Mouse (Mus musculus) spleen, adult 2 months (tissue): ENCODE results near the gene Postn. TPM values are rescaled to one million over a fixed set of nuclear protein-coding genes. Genes with fewer than 3 reads are reported as not detected.

Source experiments
- DNase-seq, 2 experiments: peaks; one replicate each; pipeline versions ENCODE4 v3.0.0 to v3.0.0-alpha.2; 2012 to 2021; ENCODE audit warnings: low spot score in 2 of 2, low read depth in 1 of 2
- H3K27ac ChIP-seq: fragments of 200-500 bp; 2 replicates; pipeline ENCODE4 v1.5.1; 2012; ENCODE audit warnings: low read length, inconsistent platforms; ENCODE audit not compliant: insufficient read depth
- H3K27me3 ChIP-seq: fragments of 200-500 bp; 2 replicates; pipeline ENCODE4 v1.6.1; 2012; ENCODE audit warnings: mild to moderate bottlenecking, moderate library complexity, low read length, inconsistent platforms; ENCODE audit not compliant: control insufficient read depth, insufficient read depth
- H3K36me3 ChIP-seq: fragments of 200-500 bp; 2 replicates; pipeline ENCODE4 v1.6.1; 2012; ENCODE audit warnings: mild to moderate bottlenecking, low read length, inconsistent platforms; ENCODE audit not compliant: control insufficient read depth, insufficient read depth
- H3K4me1 ChIP-seq: fragments of 200-500 bp; 2 replicates; pipeline ENCODE4 v1.6.1; 2011; ENCODE audit warnings: inconsistent platforms; ENCODE audit not compliant: control insufficient read depth, insufficient read depth, insufficient read length
- H3K4me3 ChIP-seq: fragments of 200-500 bp; 2 replicates; pipeline ENCODE4 v1.5.1; 2011; ENCODE audit warnings: mild to moderate bottlenecking, inconsistent platforms; ENCODE audit not compliant: insufficient read depth, insufficient read length; ENCODE audit errors: extremely low read depth
- CTCF ChIP-seq: fragments of 200-500 bp; IDR thresholded peaks from 2 replicates; pipeline ENCODE4 v1.5.1; 2011; ENCODE audit warnings: mild to moderate bottlenecking, inconsistent platforms; ENCODE audit not compliant: insufficient read depth, insufficient read length, insufficient replicate concordance; ENCODE audit errors: extremely low read depth
- POLR2A ChIP-seq: fragments of 200-500 bp; IDR thresholded peaks from 2 replicates; pipeline ENCODE4 v1.6.1; 2011; ENCODE audit warnings: low read depth, low read length, inconsistent platforms
- WGBS: fragments of 180-500 bp; shearing (Covaris S2); methylation state at CpG from one replicate; pipeline ENCODE4 v1.1.7; 2018; 5-methylcytosine and 5-hydroxymethylcytosine counted together
- polyA plus RNA-seq: library from polyadenylated mRNA; depleted of rRNA; stranded (reverse); fragments of >200 nt; gene quantifications from 2 replicates; pipeline ENCODE4 v1.2.3, GENCODE M21; 2012

Postn gene
- polyA plus RNA-seq, 1 experiment: 1.4 TPM

- Histone ChIP-seq H3K36me3 (no peaks in the 10 kb centered on the region), H3K27ac (no peak overlapping the region), H3K27me3 (no peaks in the 10 kb centered on the region), H3K4me3 (no peak overlapping the region), H3K4me1 (no peaks in the 10 kb centered on the region)
- DNase-seq: no peak
- 87% methylated on average over 6 of the region's 6 CpGs for WGBS
- TF ChIP-seq CTCF: no peak
- no peak for TF ChIP-seq POLR2A
These were observed 11.7 kb downstream of the Postn start for GRCm38 (mm10) chr3:54372625-54373024.

GRCm38 (mm10) chr3:54376014-54376413 lies 15.1 kb downstream of the Postn start:
- H3K4me1 ChIP-seq: no peaks in the 10 kb centered on the region
- no peaks in the 10 kb centered on the region for H3K36me3 ChIP-seq
- no peak for TF ChIP-seq CTCF
- TF ChIP-seq POLR2A: no peak
- 94% methylated on average over 6 of the region's 6 CpGs for WGBS
- no peak for DNase-seq
- H3K4me3 ChIP-seq: no peak overlapping the region
- H3K27ac ChIP-seq: no peak overlapping the region
- H3K27me3 ChIP-seq: no peaks in the 10 kb centered on the region

- Histone ChIP-seq H3K4me1 (no peaks in the 10 kb centered on the region), H3K27ac (no peak overlapping the region), H3K27me3 (no peaks in the 10 kb centered on the region), H3K4me3 (no peak overlapping the region), H3K36me3 (no peaks in the 10 kb centered on the region)
- TF ChIP-seq CTCF (no peak), POLR2A (no peak)
- no peak for DNase-seq
- 83% methylated on average over 2 of the region's 2 CpGs for WGBS
These were observed 16.7 kb downstream of the Postn start for GRCm38 (mm10) chr3:54377647-54378046.

GRCm38 (mm10) chr3:54378135-54378534 lies 17.2 kb downstream of the Postn start:
- DNase-seq: no peak
- no peak for TF ChIP-seq POLR2A
- TF ChIP-seq CTCF: no peak
- H3K27ac ChIP-seq: no peak overlapping the region

GRCm38 (mm10) chr3:54379981-54380380 lies 19.1 kb downstream of the Postn start:
- Histone ChIP-seq H3K4me1 (no peaks in the 10 kb centered on the region), H3K4me3 (no peak overlapping the region), H3K27ac (no peak overlapping the region), H3K36me3 (no peaks in the 10 kb centered on the region), H3K27me3 (no peaks in the 10 kb centered on the region)
- DNase-seq: no peak
- WGBS: 83% methylated on average over 4 of the region's 4 CpGs
- TF ChIP-seq CTCF: no peak
- no peak for TF ChIP-seq POLR2A

More at GRCm38 (mm10) chr3:54378135-54378534, 17.2 kb downstream of the Postn start:
- H3K36me3 ChIP-seq: no peaks in the 10 kb centered on the region
- H3K27me3 ChIP-seq: no peaks in the 10 kb centered on the region
- WGBS: 0% methylated on average over 1 of the region's 1 CpGs
- H3K4me1 ChIP-seq: no peaks in the 10 kb centered on the region
- H3K4me3 ChIP-seq: no peak overlapping the region

GRCm38 (mm10) chr3:54399321-54399720 lies 38.4 kb downstream of the Postn start:
- peak overlapping the region; percentile 19 for H3K27ac ChIP-seq
- H3K4me3 ChIP-seq: no peak overlapping the region
- no peak for DNase-seq
- WGBS: 47% methylated on average over 2 of the region's 2 CpGs
- H3K4me1 ChIP-seq: no peaks in the 10 kb centered on the region; the same call in 1 of the 2 replicates
- no peaks in the 10 kb centered on the region for H3K36me3 ChIP-seq
- TF ChIP-seq POLR2A (no peak), CTCF (no peak)
- no peaks in the 10 kb centered on the region for H3K27me3 ChIP-seq

- no peaks in the 10 kb centered on the region for H3K36me3 ChIP-seq
- peak in 1 of 2 experiments; percentile 15 for DNase-seq
- H3K27ac ChIP-seq: peak overlapping the region; percentile 55; the same call in 1 of the 2 replicates
- WGBS: 21% methylated on average over 2 of the region's 2 CpGs
- no peak for TF ChIP-seq CTCF
- TF ChIP-seq POLR2A: no peak
- no peaks in the 10 kb centered on the region; the same call in 1 of the 2 replicates for H3K4me1 ChIP-seq
- no peak overlapping the region for H3K4me3 ChIP-seq
- no peaks in the 10 kb centered on the region for H3K27me3 ChIP-seq
These were observed 39.0 kb downstream of the Postn start for GRCm38 (mm10) chr3:54399911-54400310.
